Mouse (Mus musculus): Measurements from ENCODE around the gene Map4k3. TPM values are rescaled to one million over a fixed set of nuclear protein-coding genes. Genes with fewer than 3 reads are reported as not detected.

Gene Map4k3
- polyA plus RNA-seq, 1 experiment, result 2.8 TPM

GRCm38 (mm10) chr17:80723092-80723491 lies 5.2 kb downstream of the Map4k3 start:
- H3K27ac ChIP-seq (ENCODE audit: control insufficient read depth, insufficient read depth, low read depth, low read length, poor library complexity), result no peak overlapping the region
- H3K4me3 ChIP-seq (replicated peaks; ENCODE audit: control insufficient read depth, low read depth, low read length), result no peak overlapping the region
- TF ChIP-seq POLR2A (IDR thresholded peaks at IDR 0.05; ENCODE audit: borderline replicate concordance, control insufficient read depth, low read depth, low read length) (no peak), CTCF (IDR thresholded peaks at IDR 0.05; ENCODE audit: control insufficient read depth, insufficient read depth, low read length) (no peak)
- no peaks in the 10 kb centered on the region; the same call in none of the 2 replicates for H3K4me1 ChIP-seq (ENCODE audit: control insufficient read depth, insufficient read depth, low read length)
- 84% methylated on average over 6 of the region's 6 CpGs for WGBS

GRCm38 (mm10) chr17:80721670-80722069 lies 6.6 kb downstream of the Map4k3 start:
- no peak for TF ChIP-seq CTCF (IDR thresholded peaks at IDR 0.05; ENCODE audit: control insufficient read depth, insufficient read depth, low read length)
- no peak for TF ChIP-seq POLR2A (IDR thresholded peaks at IDR 0.05; ENCODE audit: borderline replicate concordance, control insufficient read depth, low read depth, low read length)
- Histone ChIP-seq H3K4me1 (ENCODE audit: control insufficient read depth, insufficient read depth, low read length) (no peaks in the 10 kb centered on the region; the same call in none of the 2 replicates), H3K27ac (ENCODE audit: control insufficient read depth, insufficient read depth, low read depth, low read length, poor library complexity) (no peak overlapping the region), H3K4me3 (replicated peaks; ENCODE audit: control insufficient read depth, low read depth, low read length) (no peak overlapping the region)
- WGBS, result 83% methylated on average over 7 of the region's 7 CpGs

DNA sequence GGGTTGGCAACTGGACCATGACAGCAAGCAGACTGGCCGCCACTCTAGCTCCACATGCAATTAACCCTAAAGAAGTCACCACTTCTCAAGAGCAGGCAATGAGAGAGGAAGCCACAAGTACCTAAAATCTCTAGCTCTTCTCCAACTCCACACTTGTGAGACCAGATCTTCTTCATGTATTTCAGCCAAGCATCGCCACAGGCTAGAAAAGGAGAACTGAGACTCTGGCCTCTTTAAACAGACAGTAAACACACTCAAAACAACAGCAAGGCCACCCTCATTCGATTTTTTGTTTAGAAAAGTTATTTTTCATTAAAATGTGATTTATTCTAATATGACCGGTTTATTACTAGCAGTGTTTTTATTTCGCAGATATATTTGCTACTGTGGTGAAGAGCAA lies 9.0 kb downstream of the Map4k3 start:
- TF ChIP-seq POLR2A (IDR thresholded peaks at IDR 0.05; ENCODE audit: borderline replicate concordance, control insufficient read depth, low read depth, low read length) (no peak), CTCF (IDR thresholded peaks at IDR 0.05; ENCODE audit: control insufficient read depth, insufficient read depth, low read length) (no peak)
- 55% methylated on average over 5 of the region's 5 CpGs for WGBS
- Histone ChIP-seq H3K4me1 (ENCODE audit: control insufficient read depth, insufficient read depth, low read length) (no peaks in the 10 kb centered on the region; the same call in none of the 2 replicates), H3K27ac (ENCODE audit: control insufficient read depth, insufficient read depth, low read depth, low read length, poor library complexity) (no peak overlapping the region), H3K4me3 (replicated peaks; ENCODE audit: control insufficient read depth, low read depth, low read length) (no peak overlapping the region)

DNA sequence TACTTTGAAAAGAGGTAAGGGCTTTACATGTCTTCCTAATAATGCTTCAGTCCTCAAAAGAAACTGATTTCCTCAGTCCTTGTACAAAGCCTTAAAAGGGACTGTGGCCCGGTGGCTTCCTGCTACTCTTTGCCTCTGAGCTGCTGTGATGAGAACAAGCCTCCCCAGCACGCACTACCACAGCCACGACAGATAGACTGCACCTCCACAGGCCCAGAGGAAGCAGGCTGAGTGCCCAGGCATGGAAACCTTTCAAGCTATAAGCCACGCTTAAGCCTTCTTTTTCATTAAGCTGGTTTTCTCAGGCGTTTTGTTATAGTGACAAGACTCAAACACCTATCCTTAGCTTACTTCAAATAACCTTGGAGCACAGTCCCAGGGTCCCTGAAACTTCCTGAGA lies 10.0 kb downstream of the Map4k3 start:
- no peak overlapping the region for H3K27ac ChIP-seq (ENCODE audit: control insufficient read depth, insufficient read depth, low read depth, low read length, poor library complexity)
- H3K4me3 ChIP-seq (replicated peaks; ENCODE audit: control insufficient read depth, low read depth, low read length), result no peak overlapping the region
- no peaks in the 10 kb centered on the region; the same call in none of the 2 replicates for H3K4me1 ChIP-seq (ENCODE audit: control insufficient read depth, insufficient read depth, low read length)
- no peak for TF ChIP-seq POLR2A (IDR thresholded peaks at IDR 0.05; ENCODE audit: borderline replicate concordance, control insufficient read depth, low read depth, low read length)
- no peak for TF ChIP-seq CTCF (IDR thresholded peaks at IDR 0.05; ENCODE audit: control insufficient read depth, insufficient read depth, low read length)
- WGBS, result 59% methylated on average over 5 of the region's 5 CpGs

GRCm38 (mm10) chr17:80713588-80713987 lies 14.7 kb downstream of the Map4k3 start:
- WGBS, result 78% methylated on average over 5 of the region's 5 CpGs
- no peak for TF ChIP-seq CTCF (IDR thresholded peaks at IDR 0.05; ENCODE audit: control insufficient read depth, insufficient read depth, low read length)
- TF ChIP-seq POLR2A (IDR thresholded peaks at IDR 0.05; ENCODE audit: borderline replicate concordance, control insufficient read depth, low read depth, low read length), result no peak

GRCm38 (mm10) chr17:80709921-80710838 lies 18.1 kb downstream of the Map4k3 start:
- Histone ChIP-seq H3K4me1 (ENCODE audit: control insufficient read depth, insufficient read depth, low read length) (no peaks in the 10 kb centered on the region), H3K4me3 (replicated peaks; ENCODE audit: control insufficient read depth, low read depth, low read length) (no peak overlapping the region), H3K27ac (ENCODE audit: control insufficient read depth, insufficient read depth, low read depth, low read length, poor library complexity) (no peak overlapping the region; the same call in 1 of the 2 replicates)
- no peak for TF ChIP-seq POLR2A (IDR thresholded peaks at IDR 0.05; ENCODE audit: borderline replicate concordance, control insufficient read depth, low read depth, low read length)
- TF ChIP-seq CTCF (IDR thresholded peaks at IDR 0.05; ENCODE audit: control insufficient read depth, insufficient read depth, low read length), result no peak
- 80% methylated on average over 24 of the region's 24 CpGs for WGBS

More at GRCm38 (mm10) chr17:80713588-80713987, 14.7 kb downstream of the Map4k3 start:
- H3K4me1 ChIP-seq (ENCODE audit: control insufficient read depth, insufficient read depth, low read length), result no peaks in the 10 kb centered on the region; the same call in 1 of the 2 replicates
- no peak overlapping the region for H3K27ac ChIP-seq (ENCODE audit: control insufficient read depth, insufficient read depth, low read depth, low read length, poor library complexity)
- no peak overlapping the region for H3K4me3 ChIP-seq (replicated peaks; ENCODE audit: control insufficient read depth, low read depth, low read length)

DNA sequence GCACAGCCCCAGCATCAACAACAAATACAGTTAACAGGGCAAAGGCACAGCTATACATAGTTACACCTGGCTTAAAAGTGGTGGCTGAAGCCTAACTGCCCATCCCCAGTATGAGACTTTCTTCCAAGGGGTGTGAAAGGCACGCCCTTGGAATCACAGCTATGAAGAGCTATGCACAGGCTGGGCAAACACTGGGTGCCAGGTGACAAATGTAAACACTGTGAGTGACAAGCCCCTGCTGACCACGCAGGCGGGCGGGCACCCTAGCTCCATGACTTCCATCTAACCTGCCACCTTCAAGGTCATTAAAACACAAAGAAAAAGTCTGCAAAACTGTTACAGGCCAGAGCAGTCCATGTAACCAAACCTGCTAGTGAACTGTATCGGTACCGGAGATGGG lies 19.5 kb downstream of the Map4k3 start:
- 86% methylated on average over 6 of the region's 6 CpGs for WGBS
- Histone ChIP-seq H3K4me3 (replicated peaks; ENCODE audit: control insufficient read depth, low read depth, low read length) (no peak overlapping the region), H3K4me1 (ENCODE audit: control insufficient read depth, insufficient read depth, low read length) (no peaks in the 10 kb centered on the region)

DNA sequence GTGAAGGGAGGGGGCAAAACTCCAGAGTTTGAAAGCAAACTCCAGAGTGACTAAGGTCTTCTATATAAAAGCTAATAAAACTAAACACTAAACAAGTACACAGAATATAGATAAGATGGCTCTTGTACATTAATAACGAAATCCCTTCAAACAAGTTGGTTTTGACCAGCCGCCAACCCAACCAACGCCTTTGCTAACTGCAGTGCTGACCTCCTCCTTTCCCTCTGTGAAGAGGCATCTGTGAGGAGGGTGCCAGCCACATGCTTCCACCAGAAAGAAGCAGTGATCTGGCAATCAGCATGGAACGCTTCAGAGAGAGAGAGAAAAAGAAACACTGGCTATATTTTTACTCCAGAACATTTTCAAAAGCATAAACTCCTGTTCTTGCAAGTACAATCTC lies 21.1 kb downstream of the Map4k3 start:
- H3K27ac ChIP-seq (ENCODE audit: control insufficient read depth, insufficient read depth, low read depth, low read length, poor library complexity), result no peak overlapping the region
- H3K4me3 ChIP-seq (replicated peaks; ENCODE audit: control insufficient read depth, low read depth, low read length), result no peak overlapping the region
- TF ChIP-seq POLR2A (IDR thresholded peaks at IDR 0.05; ENCODE audit: borderline replicate concordance, control insufficient read depth, low read depth, low read length) (no peak), CTCF (IDR thresholded peaks at IDR 0.05; ENCODE audit: control insufficient read depth, insufficient read depth, low read length) (no peak)
- 69% methylated on average over 4 of the region's 4 CpGs for WGBS
- no peaks in the 10 kb centered on the region for H3K4me1 ChIP-seq (ENCODE audit: control insufficient read depth, insufficient read depth, low read length)

More for the DNA sequence above, 19.5 kb downstream of the Map4k3 start:
- no peak for TF ChIP-seq CTCF (IDR thresholded peaks at IDR 0.05; ENCODE audit: control insufficient read depth, insufficient read depth, low read length)
- no peak overlapping the region for H3K27ac ChIP-seq (ENCODE audit: control insufficient read depth, insufficient read depth, low read depth, low read length, poor library complexity)

All from bone marrow, adult 2 months (tissue).